Mouse (Mus musculus): ENCODE results near the gene Ubtf.
"Not testable (repeated sequence)": the region's sequence is repeated elsewhere in the genome, so short reads cannot be mapped to it uniquely, and the experiment has no call there.

Gene Ubtf

GRCm38 (mm10) chr11:102296491-102297472 is 22.8 kb downstream of the Ubtf start, which contains the start of gene Atxn7l3:
Gene Atxn7l3, minus strand, starts transcription at chr11:102296631.
- peak; percentile 93 to 94 for DNase-seq (ENCODE audit: low read depth in 1 of 2, low spot score in 2 of 2)

- DNase-seq (ENCODE audit: low read depth in 1 of 2, low spot score in 2 of 2) = peak in 1 of 2 experiments; percentile 34
Measured at GRCm38 (mm10) chr11:102295598-102296471, 23.7 kb downstream of the Ubtf start.

DNA sequence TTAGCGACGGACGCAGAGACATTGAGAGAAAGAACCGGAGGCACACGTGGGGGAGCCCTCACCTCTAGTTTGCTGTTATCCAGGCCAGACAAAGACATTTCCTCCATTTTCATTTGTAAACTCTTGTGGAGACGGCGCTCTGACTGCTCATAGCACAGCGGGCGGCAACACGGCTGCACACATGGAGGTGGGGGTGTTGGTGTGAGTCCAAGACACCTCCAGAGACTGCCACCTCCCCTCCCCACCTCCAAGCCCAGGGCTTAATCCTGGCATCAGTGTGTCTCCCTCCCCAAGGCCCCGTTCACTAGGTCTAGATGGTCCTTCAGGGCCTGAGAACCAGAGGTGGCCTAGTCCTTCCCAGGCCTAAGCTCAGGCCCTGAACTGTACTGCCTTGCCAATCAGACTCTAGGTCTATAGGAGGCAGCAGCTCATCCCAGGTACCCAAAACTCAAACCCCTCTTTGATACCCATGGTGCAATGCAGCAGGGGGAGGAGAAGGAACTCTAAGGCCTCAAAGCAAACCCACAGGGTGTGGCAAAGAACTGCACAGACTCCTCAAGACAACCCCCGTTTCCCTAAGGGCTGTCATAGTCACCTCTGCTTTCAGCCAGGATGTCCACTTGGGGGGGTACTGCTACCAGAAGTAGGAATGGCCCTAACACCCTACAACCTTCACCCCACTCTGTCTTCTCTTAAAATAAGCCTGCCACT is 24.5 kb downstream of the Ubtf start:
- peak in 1 of 2 experiments; percentile 44 for DNase-seq (ENCODE audit: low read depth in 1 of 2, low spot score in 2 of 2)

DNA sequence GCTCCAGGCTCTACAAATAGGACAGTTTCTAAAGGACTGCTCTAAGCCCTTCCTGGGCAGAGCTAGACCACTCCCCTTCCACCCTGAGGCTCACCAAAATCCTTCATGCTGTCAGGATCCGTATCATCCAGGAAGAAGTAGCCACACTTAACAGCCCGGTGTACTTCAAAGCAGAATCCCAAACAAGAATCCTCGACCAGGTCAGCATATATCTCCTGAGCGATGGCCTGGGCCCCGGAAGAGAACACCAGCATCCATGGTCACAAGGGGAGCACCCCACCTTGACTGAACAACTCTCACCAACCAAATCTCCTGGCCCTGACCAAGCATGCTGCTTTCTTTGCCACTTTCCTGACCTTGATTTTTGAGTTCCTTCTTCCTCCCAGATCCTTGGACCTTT is 25.1 kb downstream of the Ubtf start:
- no peak for DNase-seq (ENCODE audit: low read depth in 1 of 2, low spot score in 2 of 2)

- DNase-seq (ENCODE audit: low read depth in 1 of 2, low spot score in 2 of 2) = no peak
Measured at GRCm38 (mm10) chr11:102293971-102294370, 25.6 kb downstream of the Ubtf start.

DNA sequence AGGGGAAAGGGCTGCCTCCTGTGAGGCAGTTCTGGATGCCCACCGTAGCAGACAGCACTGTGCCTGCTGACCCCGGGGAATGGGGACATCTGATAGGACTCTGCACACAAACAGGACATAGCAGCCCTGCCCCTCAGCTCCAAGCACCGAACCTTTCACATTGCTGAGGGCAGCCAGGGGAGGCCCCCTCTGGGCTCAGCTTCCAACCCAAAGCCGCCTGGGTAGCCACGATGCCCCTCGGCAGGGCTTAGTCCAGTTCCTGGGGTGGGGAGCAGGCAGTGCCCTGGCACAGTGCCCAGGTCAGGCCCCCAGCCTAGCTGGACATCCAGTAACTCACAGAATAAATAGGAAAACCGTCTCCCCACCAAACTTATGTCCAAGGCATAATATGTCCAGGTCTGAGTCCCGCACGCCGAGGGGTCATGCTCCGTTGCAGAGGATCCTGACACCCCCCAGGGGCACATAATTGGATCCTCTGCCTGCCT is 28.4 kb downstream of the Ubtf start:
- no peak for DNase-seq (ENCODE audit: low read depth in 1 of 2, low spot score in 2 of 2)

DNA sequence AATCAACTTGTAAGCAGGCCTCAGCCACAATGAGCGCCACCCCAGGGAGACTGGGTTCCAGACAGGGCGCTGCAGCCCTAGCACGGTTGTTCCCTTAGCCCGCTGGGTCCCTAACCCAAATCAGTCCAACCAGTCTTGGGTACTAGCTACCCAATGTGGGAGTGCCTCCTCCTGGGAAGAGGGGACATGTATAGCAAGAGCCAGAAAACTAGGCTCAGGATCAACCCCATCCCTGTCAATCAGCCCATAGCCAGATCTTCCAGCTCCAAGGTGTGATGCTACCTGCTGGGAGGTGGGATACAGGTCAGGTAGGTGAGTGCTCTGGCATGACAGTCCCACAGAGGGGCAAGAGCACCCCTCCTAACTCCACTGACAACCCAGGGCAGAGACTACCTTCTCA is 29.4 kb downstream of the Ubtf start:
- no peak for DNase-seq (ENCODE audit: low read depth in 1 of 2, low spot score in 2 of 2)

GRCm38 (mm10) chr11:102289511-102290100 is 29.9 kb downstream of the Ubtf start:
- no peak for DNase-seq (ENCODE audit: low read depth in 1 of 2, low spot score in 2 of 2)

DNA sequence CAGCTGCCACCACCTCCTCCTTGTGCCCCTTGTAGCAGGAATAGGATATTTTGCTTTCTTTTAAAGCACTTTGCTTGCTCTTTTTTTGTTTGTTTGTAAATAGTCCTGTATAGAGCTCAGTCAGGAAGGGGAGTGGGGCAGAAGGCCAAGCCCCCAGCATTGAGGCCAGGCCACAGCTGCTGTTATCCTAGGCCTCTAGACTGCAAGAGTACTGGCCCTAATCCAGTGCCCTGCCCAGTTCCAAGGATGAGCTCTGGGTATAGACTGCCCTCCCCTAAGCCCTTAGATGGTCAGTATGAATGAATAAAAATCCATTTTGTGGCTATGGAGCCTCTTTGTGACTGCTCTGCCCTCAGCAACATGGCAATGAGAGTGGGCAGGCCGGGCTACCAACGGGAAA is 30.6 kb downstream of the Ubtf start:
- DNase-seq (ENCODE audit: low read depth in 1 of 2, low spot score in 2 of 2) = no peak

DNA sequence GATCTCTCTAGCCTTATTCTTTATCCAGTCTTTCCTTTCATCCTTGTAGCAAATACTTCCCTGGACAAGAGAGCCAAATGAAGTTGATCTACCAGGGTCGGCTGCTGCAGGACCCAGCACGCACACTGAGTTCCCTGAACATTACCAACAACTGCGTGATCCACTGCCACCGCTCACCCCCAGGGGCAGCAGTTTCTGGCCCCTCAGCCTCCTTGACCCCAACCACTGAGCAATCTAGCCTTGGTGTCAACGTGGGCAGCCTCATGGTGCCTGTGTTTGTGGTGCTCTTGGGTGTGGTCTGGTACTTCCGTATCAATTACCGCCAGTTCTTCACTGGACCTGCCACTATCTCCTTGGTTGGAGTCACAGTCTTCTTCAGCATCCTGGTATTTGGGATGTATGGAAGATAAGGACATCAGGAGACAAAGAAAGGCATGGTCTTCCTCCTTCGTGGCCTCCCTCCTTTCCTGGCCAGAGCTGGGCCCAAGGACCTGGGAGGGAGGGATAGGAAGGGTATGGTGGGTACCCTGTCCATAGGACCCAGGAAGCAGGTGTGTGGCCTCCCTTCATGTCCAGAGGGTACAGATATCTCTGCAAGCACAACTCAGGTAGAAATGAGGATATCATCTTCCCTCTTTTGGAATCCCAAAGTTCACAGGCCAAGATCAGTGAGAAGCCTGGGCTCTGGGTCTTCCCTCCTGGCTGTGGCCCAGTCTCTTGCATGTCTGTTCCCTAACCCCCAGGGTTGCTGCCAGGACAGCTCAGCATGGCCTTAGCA is 31.3 kb downstream of the Ubtf start:
- no peak for DNase-seq (ENCODE audit: low read depth in 1 of 2, low spot score in 2 of 2)

DNA sequence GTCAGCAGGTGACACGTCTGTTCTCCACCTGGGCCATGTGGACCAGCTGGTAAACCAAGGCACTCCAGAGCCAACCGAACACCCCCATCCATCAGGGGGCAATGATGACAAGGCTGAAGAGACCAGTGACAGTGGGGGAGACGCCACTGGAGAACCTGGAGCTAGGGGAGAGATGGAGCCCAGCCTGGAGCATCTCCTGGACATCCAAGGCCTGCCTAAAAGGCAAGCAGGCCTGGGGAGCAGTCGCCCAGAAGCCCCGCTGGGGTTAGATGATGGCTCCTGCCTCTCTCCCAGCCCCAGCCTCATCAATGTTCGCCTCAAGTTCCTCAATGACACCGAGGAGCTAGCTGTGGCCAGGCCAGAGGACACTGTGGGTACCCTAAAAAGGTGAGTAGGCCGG is 32.1 kb downstream of the Ubtf start:
- DNase-seq (ENCODE audit: low read depth in 1 of 2, low spot score in 2 of 2) = no peak

- DNase-seq (ENCODE audit: low read depth in 1 of 2, low spot score in 2 of 2) = peak in 1 of 2 experiments; percentile 22
Measured at GRCm38 (mm10) chr11:102285095-102285834, 34.3 kb downstream of the Ubtf start.

- peak; percentile 91 to 94 for DNase-seq (ENCODE audit: low read depth in 1 of 2, low spot score in 2 of 2)
Measured at GRCm38 (mm10) chr11:102284501-102285094, 34.9 kb downstream of the Ubtf start, which contains the start of gene Tmub2. Gene Tmub2, plus strand, starts transcription at chr11:102284931.

DNA sequence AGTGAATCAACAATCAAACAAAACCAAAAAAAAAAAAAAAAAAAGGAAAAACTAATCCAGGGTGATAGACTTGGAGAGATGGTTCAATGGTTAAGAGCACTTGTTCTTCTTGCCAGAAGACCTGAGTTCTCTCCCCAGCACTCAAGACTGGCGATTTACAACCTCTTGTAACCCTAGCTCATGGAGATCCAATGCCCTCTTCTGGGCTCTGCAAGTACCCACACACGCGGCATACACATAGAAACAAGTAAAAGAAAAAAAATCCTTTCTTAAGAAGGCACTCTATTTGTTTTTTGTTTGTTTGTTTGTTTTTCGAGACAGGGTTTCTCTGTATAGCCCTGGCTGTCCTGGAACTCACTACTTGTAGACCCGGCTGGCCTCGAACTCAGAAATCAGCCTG is 35.6 kb downstream of the Ubtf start:
- DNase-seq (ENCODE audit: low read depth in 1 of 2, low spot score in 2 of 2) = no peak

DNA sequence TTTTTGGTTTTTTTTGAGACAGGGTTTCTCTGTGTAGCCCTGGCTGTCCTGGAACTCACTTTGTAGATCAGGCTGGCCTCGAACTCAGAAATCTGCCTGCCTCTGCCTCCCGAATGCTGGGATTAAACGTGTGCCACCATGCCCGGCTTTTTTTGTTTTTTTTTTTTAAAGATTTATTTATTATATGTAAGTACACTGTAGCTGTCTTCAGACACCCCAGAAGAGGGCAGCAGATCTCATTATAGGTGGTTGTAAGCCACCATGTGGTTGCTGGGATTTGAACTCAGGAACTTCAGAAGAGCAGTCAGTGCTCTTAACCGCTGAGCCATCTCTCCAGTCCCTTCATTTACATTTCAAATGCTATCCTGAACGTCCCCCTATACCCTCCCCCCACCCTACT is 39.3 kb downstream of the Ubtf start:
- DNase-seq (ENCODE audit: low read depth in 1 of 2, low spot score in 2 of 2) = not testable (repeated sequence)

GRCm38 (mm10) chr11:102279595-102279994 is 39.9 kb downstream of the Ubtf start:
- no peak for DNase-seq (ENCODE audit: low read depth in 1 of 2, low spot score in 2 of 2)

- no peak for DNase-seq (ENCODE audit: low read depth in 1 of 2, low spot score in 2 of 2)
Measured at GRCm38 (mm10) chr11:102277754-102278153, 41.8 kb downstream of the Ubtf start.

DNA sequence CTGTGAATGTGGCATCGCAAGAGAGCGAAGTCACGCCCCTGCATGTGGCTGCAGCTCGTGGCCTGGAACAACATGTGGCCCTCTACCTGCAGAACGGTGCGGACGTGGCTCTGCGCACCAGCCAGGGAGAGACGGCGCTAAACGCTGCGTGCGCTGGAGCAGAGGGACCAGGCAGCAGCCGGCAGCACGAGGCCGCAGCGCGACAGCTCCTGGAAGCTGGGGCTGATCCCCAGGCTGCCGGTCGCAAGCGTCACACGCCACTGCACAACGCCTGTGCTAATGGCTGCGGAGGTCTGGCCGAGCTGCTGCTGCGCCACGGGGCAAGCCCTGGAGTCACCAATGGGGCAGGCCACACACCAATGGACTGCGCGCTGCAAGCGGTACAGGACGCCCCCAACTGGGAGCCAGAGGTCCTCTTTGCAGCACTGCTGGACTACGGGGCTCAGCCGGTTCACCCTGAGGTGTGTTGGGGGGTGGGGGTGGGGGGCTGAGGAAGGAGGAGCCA is 43.1 kb downstream of the Ubtf start:
- DNase-seq (ENCODE audit: low read depth in 1 of 2, low spot score in 2 of 2) = no peak
